Mouse (Mus musculus) kidney, adult 2 months (tissue): ENCODE measurements around the gene Akap9. TPM values are rescaled to one million over a fixed set of nuclear protein-coding genes. Genes with fewer than 3 reads are reported as not detected.
"Not testable (repeated sequence)": the region's sequence is repeated elsewhere in the genome, so short reads cannot be mapped to it uniquely, and the experiment has no call there.

Experiments
- DNase-seq: peaks from one replicate; pipeline ENCODE4 v3.0.0; 2021
- H3K27ac ChIP-seq: fragments of 200-500 bp; 2 replicates; pipeline ENCODE4 v1.5.1; 2012; ENCODE audit warnings: low read depth, low read length, control low read depth, inconsistent platforms; ENCODE audit not compliant: insufficient read depth
- H3K27me3 ChIP-seq: fragments of 200-500 bp; replicated peaks from 2 replicates; pipeline ENCODE4 v1.6.1; 2012; ENCODE audit warnings: mild to moderate bottlenecking, moderate library complexity, low read length, inconsistent platforms; ENCODE audit not compliant: control insufficient read depth, insufficient read depth
- H3K36me3 ChIP-seq: fragments of 200-500 bp; 2 replicates; pipeline ENCODE4 v1.6.1; 2012; ENCODE audit warnings: mild to moderate bottlenecking, moderate library complexity, low read length, inconsistent platforms; ENCODE audit not compliant: control insufficient read depth, insufficient read depth
- H3K4me1 ChIP-seq: fragments of 200-500 bp; 2 replicates; pipeline ENCODE4 v1.6.1; 2011; ENCODE audit warnings: low read length; ENCODE audit not compliant: control insufficient read depth, insufficient read depth
- H3K4me3 ChIP-seq: fragments of 200-500 bp; 2 replicates; pipeline ENCODE4 v1.5.1; 2011; ENCODE audit warnings: mild to moderate bottlenecking, low read depth, low read length, control low read depth; ENCODE audit not compliant: insufficient read depth
- CTCF ChIP-seq: fragments of 200-500 bp; conservative IDR thresholded peaks from 2 replicates; pipeline ENCODE4 v1.5.1; 2011; ENCODE audit warnings: low read depth, mild to moderate bottlenecking, control low read depth, low read length, moderate library complexity, mixed read lengths; ENCODE audit not compliant: insufficient read depth, insufficient read length
- POLR2A ChIP-seq: fragments of 200-500 bp; IDR thresholded peaks from one replicate; pipeline ENCODE4 v1.6.1; 2011; ENCODE audit warnings: low read depth, low read length, control low read depth
- WGBS: fragments of 180-500 bp; shearing (Covaris S2); methylation state at CpG from one replicate; pipeline ENCODE4 v1.1.7; 2018; 5-methylcytosine and 5-hydroxymethylcytosine counted together
- polyA plus RNA-seq: library from polyadenylated mRNA; depleted of rRNA; stranded (reverse); fragments of >200 nt; gene quantifications from 2 replicates; pipeline ENCODE4 v1.2.3, GENCODE M21; 2012

The Akap9 gene
- polyA plus RNA-seq, 1 experiment, result 5.7 TPM

DNA sequence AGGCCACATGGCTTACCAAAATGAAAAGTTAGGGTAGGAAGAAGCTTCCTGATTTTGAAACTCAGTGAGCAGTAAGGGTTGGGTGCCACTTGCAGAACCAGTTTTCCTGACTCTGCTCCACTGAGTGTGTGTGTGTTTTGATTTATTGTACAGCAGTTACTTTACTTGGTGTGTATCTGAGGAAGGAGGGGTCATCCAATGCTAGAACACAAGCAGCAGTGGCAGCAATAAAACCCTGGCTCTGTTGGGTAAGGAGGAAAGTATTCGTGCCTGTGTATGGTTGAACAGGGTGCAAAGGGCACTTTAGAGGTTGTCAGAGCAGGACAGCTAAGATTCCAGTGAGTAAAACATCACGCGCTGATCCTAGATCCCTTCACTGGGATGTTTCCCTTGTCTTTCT, 11.1 kb downstream of the Akap9 start:
- TF ChIP-seq CTCF (no peak), POLR2A (no peak)
- peak; percentile 70 for DNase-seq

DNA sequence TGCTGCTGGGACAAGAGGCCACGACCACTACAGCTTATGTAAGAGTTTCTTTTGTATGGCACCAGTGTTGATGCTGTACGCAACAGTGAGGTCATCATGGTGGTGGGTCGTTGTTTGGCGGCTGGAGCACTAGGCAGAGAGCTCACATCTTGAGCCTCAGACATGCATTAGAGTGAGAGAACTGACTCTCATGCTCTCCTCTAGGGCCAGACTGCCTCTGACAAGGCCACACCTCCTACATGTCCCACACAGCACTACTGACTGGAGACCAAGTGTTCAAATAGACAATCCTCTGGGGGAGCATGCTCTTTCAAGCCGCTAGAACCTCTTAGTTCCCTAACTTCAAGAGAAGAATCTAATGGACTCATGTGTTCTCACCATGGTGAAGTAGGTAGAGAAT, 11.5 kb downstream of the Akap9 start:
- Histone ChIP-seq H3K4me1 (peaks cover 12% of the 10 kb centered on the region), H3K27ac (peak overlapping the region; percentile 51; the same call in 1 of the 2 replicates), H3K36me3 (no peaks in the 10 kb centered on the region), H3K4me3 (no peak overlapping the region), H3K27me3 (no peaks in the 10 kb centered on the region)
- TF ChIP-seq CTCF (no peak), POLR2A (no peak)
- DNase-seq, result no peak
- 90% methylated on average over 5 of the region's 5 CpGs for WGBS

More for the DNA sequence above, 11.1 kb downstream of the Akap9 start:
- Histone ChIP-seq H3K27me3 (no peaks in the 10 kb centered on the region), H3K27ac (peak overlapping the region; percentile 51; the same call in 1 of the 2 replicates), H3K36me3 (no peaks in the 10 kb centered on the region), H3K4me1 (peaks cover 12% of the 10 kb centered on the region), H3K4me3 (no peak overlapping the region)
- 39% methylated on average over 3 of the region's 3 CpGs for WGBS

- no peak for DNase-seq
- Histone ChIP-seq H3K36me3 (no peaks in the 10 kb centered on the region), H3K27me3 (no peaks in the 10 kb centered on the region), H3K4me3 (no peak overlapping the region), H3K27ac (no peak overlapping the region), H3K4me1 (peaks cover 12% of the 10 kb centered on the region)
- no peak for TF ChIP-seq CTCF
- no peak for TF ChIP-seq POLR2A
- WGBS, result 89% methylated on average over 2 of the region's 2 CpGs
Observed at GRCm38 (mm10) chr5:3941240-3941639, 13.4 kb downstream of the Akap9 start.

DNA sequence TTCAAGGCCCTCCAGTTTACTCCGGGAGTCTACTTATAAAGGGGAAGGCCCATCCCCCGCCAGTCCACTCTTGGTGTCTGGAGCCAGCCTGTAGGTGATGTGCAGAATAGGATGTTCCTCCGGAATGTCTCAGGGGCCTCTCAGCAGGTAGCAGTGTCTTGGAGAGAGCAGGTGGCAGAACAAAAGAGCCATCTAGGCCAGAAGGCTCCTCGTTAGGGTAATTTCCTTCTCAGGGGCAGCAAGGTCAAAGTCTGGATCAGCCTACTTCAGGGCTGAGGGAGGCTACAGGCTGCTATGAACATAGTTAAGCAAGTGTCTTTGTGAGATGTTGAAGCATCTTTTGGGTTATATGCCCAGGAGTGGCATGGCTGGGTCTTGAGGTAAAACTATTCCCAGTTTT, 15.3 kb downstream of the Akap9 start:
- WGBS, result 73% methylated on average over 4 of the region's 4 CpGs
- H3K27me3 ChIP-seq, H3K27ac ChIP-seq, H3K36me3 ChIP-seq, H3K4me3 ChIP-seq, DNase-seq: not testable (repeated sequence)
- peaks cover 12% of the 10 kb centered on the region for H3K4me1 ChIP-seq

GRCm38 (mm10) chr5:3952498-3952897, 24.6 kb downstream of the Akap9 start:
- 0 out of 2 replicates have a peak, but pooled peaks cover 3% of the 10 kb centered on the region for H3K4me1 ChIP-seq
- H3K4me3 ChIP-seq, result no peak overlapping the region
- peaks cover 3% of the 10 kb centered on the region; the same call in 1 of the 2 replicates for H3K36me3 ChIP-seq
- TF ChIP-seq POLR2A, result no peak
- no peak for TF ChIP-seq CTCF
- H3K27ac ChIP-seq, result no peak overlapping the region
- 85% methylated on average over 6 of the region's 6 CpGs for WGBS
- no peak for DNase-seq
- no peaks in the 10 kb centered on the region for H3K27me3 ChIP-seq

GRCm38 (mm10) chr5:3954541-3954940, 26.7 kb downstream of the Akap9 start:
- no peaks in the 10 kb centered on the region for H3K27me3 ChIP-seq
- no peak overlapping the region for H3K27ac ChIP-seq
- H3K4me1 ChIP-seq, result 0 out of 2 replicates have a peak, but pooled peaks cover 3% of the 10 kb centered on the region
- no peak overlapping the region for H3K4me3 ChIP-seq
- TF ChIP-seq POLR2A (no peak), CTCF (no peak)
- DNase-seq, result peak; percentile 52
- peaks cover 3% of the 10 kb centered on the region; the same call in 1 of the 2 replicates for H3K36me3 ChIP-seq
- 53% methylated on average over 1 of the region's 1 CpGs for WGBS

DNA sequence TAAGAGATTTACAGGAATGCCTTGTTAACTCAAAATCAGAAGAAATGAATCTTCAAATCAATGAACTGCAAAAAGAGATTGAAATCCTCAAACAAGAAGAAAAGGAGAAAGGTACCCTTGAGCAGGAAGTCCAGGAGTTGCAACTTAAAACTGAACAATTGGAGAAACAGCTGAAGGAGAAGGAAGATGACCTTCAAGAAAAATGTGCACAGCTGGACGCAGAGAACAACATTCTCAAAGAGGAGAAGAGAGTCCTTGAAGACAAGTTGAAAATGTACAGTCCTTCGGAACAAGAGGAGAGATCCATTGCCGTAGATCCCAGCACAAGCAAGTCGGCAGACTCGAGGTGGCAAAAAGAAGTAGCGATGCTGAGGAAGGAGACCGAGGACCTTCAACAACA, 33.4 kb downstream of the Akap9 start:
- Histone ChIP-seq H3K27ac (no peak overlapping the region), H3K4me1 (no peaks in the 10 kb centered on the region), H3K27me3 (no peaks in the 10 kb centered on the region), H3K4me3 (no peak overlapping the region), H3K36me3 (peaks cover 6% of the 10 kb centered on the region)
- TF ChIP-seq CTCF, result no peak
- no peak for DNase-seq
- 96% methylated on average over 7 of the region's 7 CpGs for WGBS

GRCm38 (mm10) chr5:3968415-3968814, 40.6 kb downstream of the Akap9 start:
- DNase-seq, result no peak
- H3K4me3 ChIP-seq, result no peak overlapping the region
- H3K4me1 ChIP-seq, result no peaks in the 10 kb centered on the region
- 85% methylated on average over 9 of the region's 9 CpGs for WGBS
- H3K36me3 ChIP-seq, result peaks cover 1% of the 10 kb centered on the region; the same call in 1 of the 2 replicates
- no peaks in the 10 kb centered on the region; the same call in 1 of the 2 replicates for H3K27me3 ChIP-seq
- H3K27ac ChIP-seq, result no peak overlapping the region
- TF ChIP-seq POLR2A (no peak), CTCF (no peak)
